Mouse (Mus musculus): ENCODE data around the gene Smyd3. TPM values are rescaled to one million over a fixed set of nuclear protein-coding genes. Genes with fewer than 3 reads are reported as not detected.

Gene Smyd3
- total and polyA plus RNA-seq, 3 experiments: 3.5 to 19.4 (median 17.1) TPM

GRCm38 (mm10) chr1:179289744-179290143 lies 228.1 kb downstream of the Smyd3 start:
- Histone ChIP-seq H3K27me3 (ENCODE audit: insufficient read depth, low read length) (no peaks in the 10 kb centered on the region), H3K36me3 (replicated peaks) (no peaks in the 10 kb centered on the region), H3K4me1 (ENCODE audit: insufficient read depth, low read depth, low read length) (no peaks in the 10 kb centered on the region), H3K4me3 (ENCODE audit: low read depth, low read length) (no peak overlapping the region), H3K9me3 (replicated peaks) (peaks cover 23% of the 10 kb centered on the region)
- DNase-seq (ENCODE audit: low spot score): no peak
- ATAC-seq (ENCODE audit: extremely low read depth, insufficient number of reproducible peaks, low FRiP score, poor library complexity, severe bottlenecking): no peak
- TF ChIP-seq GATA2 (IDR thresholded peaks at IDR 0.05; ENCODE audit: borderline replicate concordance, low read depth, low read length) (no peak), GATA1 (IDR thresholded peaks at IDR 0.05; ENCODE audit: borderline replicate concordance, low read length) (no peak), POLR2AphosphoS5 (IDR thresholded peaks at IDR 0.05; ENCODE audit: insufficient replicate concordance, low read depth, low read length) (no peak), CTCF (IDR thresholded peaks at IDR 0.05; ENCODE audit: low read depth, low read length) (no peak), TAL1 (conservative IDR thresholded peaks at IDR 0.05; ENCODE audit: low read depth, low read length) (no peak)

DNA sequence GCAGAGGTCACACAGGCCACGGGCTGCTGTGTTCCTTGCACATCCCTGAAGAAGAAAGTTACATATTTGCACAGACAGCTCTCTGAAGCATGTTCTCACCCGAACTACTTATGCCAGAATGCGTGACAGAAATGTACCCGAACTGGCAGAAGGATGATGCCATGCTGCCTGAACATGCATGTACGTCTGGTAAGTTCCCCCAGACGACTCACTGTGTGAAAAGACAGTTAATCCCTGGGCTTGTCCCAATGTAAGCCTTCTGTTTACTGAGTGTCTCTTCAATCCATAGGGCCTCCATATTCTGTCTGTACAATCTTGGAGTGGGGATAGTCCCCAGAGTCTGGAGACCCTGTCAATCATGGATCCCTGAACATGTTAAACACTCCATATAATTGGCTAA lies 231.1 kb downstream of the Smyd3 start:
- DNase-seq (ENCODE audit: low spot score): no peak
- Histone ChIP-seq H3K36me3 (replicated peaks) (no peaks in the 10 kb centered on the region), H3K9me3 (replicated peaks) (peaks cover 18% of the 10 kb centered on the region), H3K4me1 (ENCODE audit: insufficient read depth, low read depth, low read length) (no peaks in the 10 kb centered on the region), H3K4me3 (ENCODE audit: low read depth, low read length) (no peak overlapping the region), H3K27me3 (ENCODE audit: insufficient read depth, low read length) (no peaks in the 10 kb centered on the region)
- ATAC-seq (ENCODE audit: extremely low read depth, insufficient number of reproducible peaks, low FRiP score, poor library complexity, severe bottlenecking): no peak
- TF ChIP-seq POLR2AphosphoS5 (IDR thresholded peaks at IDR 0.05; ENCODE audit: insufficient replicate concordance, low read depth, low read length): no peak
- TF ChIP-seq TAL1 (conservative IDR thresholded peaks at IDR 0.05; ENCODE audit: low read depth, low read length): no peak
- no peak for TF ChIP-seq GATA1 (IDR thresholded peaks at IDR 0.05; ENCODE audit: borderline replicate concordance, low read length)
- TF ChIP-seq GATA2 (IDR thresholded peaks at IDR 0.05; ENCODE audit: borderline replicate concordance, low read depth, low read length): no peak
- TF ChIP-seq CTCF (IDR thresholded peaks at IDR 0.05; ENCODE audit: low read depth, low read length): no peak

GRCm38 (mm10) chr1:179282821-179283220 lies 235.0 kb downstream of the Smyd3 start:
- Histone ChIP-seq H3K4me3 (ENCODE audit: low read depth, low read length) (no peak overlapping the region), H3K4me1 (ENCODE audit: insufficient read depth, low read depth, low read length) (no peaks in the 10 kb centered on the region), H3K9me3 (replicated peaks) (no peaks in the 10 kb centered on the region), H3K27me3 (ENCODE audit: insufficient read depth, low read length) (no peaks in the 10 kb centered on the region), H3K36me3 (replicated peaks) (no peaks in the 10 kb centered on the region)
- ATAC-seq (ENCODE audit: extremely low read depth, insufficient number of reproducible peaks, low FRiP score, poor library complexity, severe bottlenecking) (no peak), DNase-seq (ENCODE audit: low spot score) (no peak)
- no peak for TF ChIP-seq GATA2 (IDR thresholded peaks at IDR 0.05; ENCODE audit: borderline replicate concordance, low read depth, low read length)
- no peak for TF ChIP-seq CTCF (IDR thresholded peaks at IDR 0.05; ENCODE audit: low read depth, low read length)
- no peak for TF ChIP-seq POLR2AphosphoS5 (IDR thresholded peaks at IDR 0.05; ENCODE audit: insufficient replicate concordance, low read depth, low read length)
- no peak for TF ChIP-seq TAL1 (conservative IDR thresholded peaks at IDR 0.05; ENCODE audit: low read depth, low read length)
- TF ChIP-seq GATA1 (IDR thresholded peaks at IDR 0.05; ENCODE audit: borderline replicate concordance, low read length): no peak

GRCm38 (mm10) chr1:179281401-179282121 lies 236.3 kb downstream of the Smyd3 start:
- no peaks in the 10 kb centered on the region for H3K36me3 ChIP-seq (replicated peaks)
- TF ChIP-seq GATA1 (IDR thresholded peaks at IDR 0.05; ENCODE audit: borderline replicate concordance, low read length) (no peak), GATA2 (IDR thresholded peaks at IDR 0.05; ENCODE audit: borderline replicate concordance, low read depth, low read length) (no peak), CTCF (IDR thresholded peaks at IDR 0.05; ENCODE audit: low read depth, low read length) (no peak), POLR2AphosphoS5 (IDR thresholded peaks at IDR 0.05; ENCODE audit: insufficient replicate concordance, low read depth, low read length) (no peak), TAL1 (conservative IDR thresholded peaks at IDR 0.05; ENCODE audit: low read depth, low read length) (no peak)
- H3K4me1 ChIP-seq (ENCODE audit: insufficient read depth, low read depth, low read length): no peaks in the 10 kb centered on the region
- ATAC-seq (ENCODE audit: extremely low read depth, insufficient number of reproducible peaks, low FRiP score, poor library complexity, severe bottlenecking) (no peak), DNase-seq (ENCODE audit: low spot score) (no peak)
- H3K4me3 ChIP-seq (ENCODE audit: low read depth, low read length): no peak overlapping the region
- H3K9me3 ChIP-seq (replicated peaks): no peaks in the 10 kb centered on the region
- no peaks in the 10 kb centered on the region for H3K27me3 ChIP-seq (ENCODE audit: insufficient read depth, low read length)

DNA sequence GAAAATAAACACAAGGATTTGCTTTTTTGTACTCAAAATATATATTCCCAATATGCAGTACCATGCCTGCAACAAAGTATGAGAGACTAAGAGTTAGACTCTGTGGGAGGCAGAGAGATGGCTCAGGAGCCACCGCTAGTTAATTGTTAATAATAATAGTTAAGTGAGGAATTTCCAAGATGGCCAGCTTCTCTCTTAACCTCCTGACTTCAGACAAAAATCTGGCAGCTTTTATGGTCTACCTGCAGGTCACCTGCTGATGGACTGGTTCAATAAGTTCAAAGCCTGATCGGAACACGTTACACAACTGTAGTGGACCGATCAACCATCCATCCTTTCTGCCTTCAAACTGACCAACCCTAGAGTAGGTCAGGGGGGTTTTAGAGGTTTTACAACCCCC lies 238.7 kb downstream of the Smyd3 start:
- DNase-seq (ENCODE audit: low spot score) (no peak), ATAC-seq (ENCODE audit: extremely low read depth, insufficient number of reproducible peaks, low FRiP score, poor library complexity, severe bottlenecking) (no peak)
- H3K27me3 ChIP-seq (ENCODE audit: insufficient read depth, low read length): no peaks in the 10 kb centered on the region
- no peak for TF ChIP-seq GATA1 (IDR thresholded peaks at IDR 0.05; ENCODE audit: borderline replicate concordance, low read length)
- no peaks in the 10 kb centered on the region for H3K36me3 ChIP-seq (replicated peaks)
- H3K9me3 ChIP-seq (replicated peaks): no peaks in the 10 kb centered on the region
- no peaks in the 10 kb centered on the region for H3K4me1 ChIP-seq (ENCODE audit: insufficient read depth, low read depth, low read length)
- no peak overlapping the region for H3K4me3 ChIP-seq (ENCODE audit: low read depth, low read length)

DNA sequence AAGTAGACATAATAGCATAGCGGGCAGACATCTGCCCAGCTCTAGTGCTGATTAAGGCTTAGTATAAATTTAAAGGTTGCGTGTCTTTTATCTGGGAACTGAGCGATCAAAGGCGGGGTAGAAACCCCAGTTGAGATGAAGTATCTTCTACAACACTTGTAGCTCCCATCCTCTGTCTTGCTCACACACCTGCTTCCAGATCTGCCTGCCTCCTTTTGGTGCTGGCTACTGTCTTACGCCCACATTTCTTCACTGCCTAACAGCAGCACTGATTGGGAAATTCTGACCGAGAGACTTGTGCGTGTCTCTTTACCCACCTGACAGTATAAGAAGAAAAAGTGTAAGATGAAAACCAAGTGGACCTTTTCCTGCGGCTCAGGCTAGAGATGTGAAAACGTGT lies 240.5 kb downstream of the Smyd3 start:
- no peak for ATAC-seq (ENCODE audit: extremely low read depth, insufficient number of reproducible peaks, low FRiP score, poor library complexity, severe bottlenecking)
- no peaks in the 10 kb centered on the region for H3K36me3 ChIP-seq (replicated peaks)
- H3K4me1 ChIP-seq (ENCODE audit: insufficient read depth, low read depth, low read length): no peaks in the 10 kb centered on the region
- no peaks in the 10 kb centered on the region for H3K27me3 ChIP-seq (ENCODE audit: insufficient read depth, low read length)
- no peak overlapping the region for H3K4me3 ChIP-seq (ENCODE audit: low read depth, low read length)
- no peak for DNase-seq (ENCODE audit: low spot score)
- H3K9me3 ChIP-seq (replicated peaks): no peaks in the 10 kb centered on the region
- TF ChIP-seq CTCF (IDR thresholded peaks at IDR 0.05; ENCODE audit: low read depth, low read length) (no peak), TAL1 (conservative IDR thresholded peaks at IDR 0.05; ENCODE audit: low read depth, low read length) (no peak)

DNA sequence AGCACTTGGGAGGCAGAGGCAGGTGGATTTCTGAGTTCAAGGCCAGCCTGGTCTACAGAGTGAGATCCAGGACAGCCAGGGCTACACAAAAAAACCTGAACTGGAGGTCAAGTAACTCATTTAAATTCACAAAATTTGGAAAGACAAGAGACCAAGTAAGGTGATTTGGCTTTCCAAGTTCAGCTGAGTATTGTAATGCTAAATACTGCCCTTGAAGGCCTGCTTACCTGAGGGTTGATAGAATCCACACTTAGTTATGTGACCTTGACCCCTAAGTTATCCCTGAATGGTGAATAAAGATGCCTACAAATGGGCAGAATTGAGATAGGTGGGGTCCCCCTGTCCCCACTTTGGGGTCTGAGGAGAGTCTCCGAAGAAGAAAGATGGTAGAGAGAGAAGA lies 241.0 kb downstream of the Smyd3 start:
- Histone ChIP-seq H3K9me3 (replicated peaks) (no peaks in the 10 kb centered on the region), H3K4me3 (ENCODE audit: low read depth, low read length) (no peak overlapping the region), H3K36me3 (replicated peaks) (no peaks in the 10 kb centered on the region), H3K27me3 (ENCODE audit: insufficient read depth, low read length) (no peaks in the 10 kb centered on the region), H3K4me1 (ENCODE audit: insufficient read depth, low read depth, low read length) (no peaks in the 10 kb centered on the region)
- ATAC-seq (ENCODE audit: extremely low read depth, insufficient number of reproducible peaks, low FRiP score, poor library complexity, severe bottlenecking) (no peak), DNase-seq (ENCODE audit: low spot score) (no peak)
- TF ChIP-seq TAL1 (conservative IDR thresholded peaks at IDR 0.05; ENCODE audit: low read depth, low read length): no peak
- TF ChIP-seq GATA2 (IDR thresholded peaks at IDR 0.05; ENCODE audit: borderline replicate concordance, low read depth, low read length): no peak
- TF ChIP-seq POLR2AphosphoS5 (IDR thresholded peaks at IDR 0.05; ENCODE audit: insufficient replicate concordance, low read depth, low read length): no peak
- TF ChIP-seq GATA1 (IDR thresholded peaks at IDR 0.05; ENCODE audit: borderline replicate concordance, low read length): no peak
- no peak for TF ChIP-seq CTCF (IDR thresholded peaks at IDR 0.05; ENCODE audit: low read depth, low read length)

All from G1E (cell line).